Mouse (Mus musculus): ENCODE results near the gene Kpnb1. TPM values are rescaled to one million over a fixed set of nuclear protein-coding genes. Genes with fewer than 3 reads are reported as not detected.

Kpnb1 gene
- 98.3 and 99.9 TPM in 2 replicates for polyA plus RNA-seq (2016; fragmentation: Nextera tagmentation; extraction: Ambion mirVana)

- no peaks in the 10 kb centered on the region for H3K9me3 ChIP-seq
- WGBS, result under 1% methylated on average over 98 of the region's 101 CpGs
- peak; percentile 100 for DNase-seq (ENCODE audit: extremely low spot score, low spot score)
- peaks cover 57% of the 10 kb centered on the region for H3K36me3 ChIP-seq (replicated peaks)
- peak within 1 kb of the TSS; percentile 95 for H3K4me3 ChIP-seq
- peak within 1 kb of the TSS; percentile 100 for H3K27ac ChIP-seq
- H3K27me3 ChIP-seq (ENCODE audit: poor library complexity, severe bottlenecking), result no peaks in the 10 kb centered on the region
- peaks cover 52% of the 10 kb centered on the region for H3K4me1 ChIP-seq
Measured at GRCm38 (mm10) chr11:97187764-97188642, at the start of gene Kpnb1. TSS of gene Kpnb1 (minus strand) at chr11:97187881.

- H3K36me3 ChIP-seq (replicated peaks), result peaks cover 94% of the 10 kb centered on the region
- H3K4me3 ChIP-seq, result no peak overlapping the region
- no peaks in the 10 kb centered on the region for H3K4me1 ChIP-seq
- no peaks in the 10 kb centered on the region for H3K9me3 ChIP-seq
- DNase-seq (ENCODE audit: extremely low spot score, low spot score), result no peak
- H3K27me3 ChIP-seq (ENCODE audit: poor library complexity, severe bottlenecking), result no peaks in the 10 kb centered on the region
- 92% methylated on average over 5 of the region's 5 CpGs for WGBS
- H3K27ac ChIP-seq, result no peak overlapping the region
Measured at GRCm38 (mm10) chr11:97232436-97232835, 44.8 kb upstream of the Kpnb1 start.

- WGBS, result 91% methylated on average over 2 of the region's 2 CpGs
- H3K36me3 ChIP-seq (replicated peaks), result peaks cover 96% of the 10 kb centered on the region
Measured at GRCm38 (mm10) chr11:97229396-97229795, 41.7 kb upstream of the Kpnb1 start.

GRCm38 (mm10) chr11:97228985-97229384 lies 41.3 kb upstream of the Kpnb1 start:
- Histone ChIP-seq H3K36me3 (replicated peaks) (peaks cover 96% of the 10 kb centered on the region), H3K4me1 (0 out of 2 replicates have a peak, but pooled peaks cover under 1% of the 10 kb centered on the region), H3K27ac (no peak overlapping the region), H3K27me3 (ENCODE audit: poor library complexity, severe bottlenecking) (no peaks in the 10 kb centered on the region), H3K9me3 (no peaks in the 10 kb centered on the region), H3K4me3 (no peak overlapping the region)
- WGBS, result 96% methylated on average over 7 of the region's 7 CpGs
- no peak for DNase-seq (ENCODE audit: extremely low spot score, low spot score)

More at GRCm38 (mm10) chr11:97229396-97229795, 41.7 kb upstream of the Kpnb1 start:
- no peak overlapping the region for H3K4me3 ChIP-seq
- no peaks in the 10 kb centered on the region for H3K9me3 ChIP-seq
- no peak for DNase-seq (ENCODE audit: extremely low spot score, low spot score)
- no peak overlapping the region for H3K27ac ChIP-seq
- H3K27me3 ChIP-seq (ENCODE audit: poor library complexity, severe bottlenecking), result no peaks in the 10 kb centered on the region
- H3K4me1 ChIP-seq, result no peaks in the 10 kb centered on the region

- Histone ChIP-seq H3K4me1 (peaks cover 12% of the 10 kb centered on the region), H3K36me3 (replicated peaks) (peaks cover 97% of the 10 kb centered on the region), H3K9me3 (no peaks in the 10 kb centered on the region), H3K27me3 (ENCODE audit: poor library complexity, severe bottlenecking) (no peaks in the 10 kb centered on the region), H3K4me3 (no peak overlapping the region), H3K27ac (no peak overlapping the region)
- 98% methylated on average over 1 of the region's 1 CpGs for WGBS
- no peak for DNase-seq (ENCODE audit: extremely low spot score, low spot score)
Measured at GRCm38 (mm10) chr11:97226131-97226530, 38.5 kb upstream of the Kpnb1 start.

- H3K4me1 ChIP-seq, result peaks cover 12% of the 10 kb centered on the region
- no peak overlapping the region for H3K4me3 ChIP-seq
- no peaks in the 10 kb centered on the region for H3K27me3 ChIP-seq (ENCODE audit: poor library complexity, severe bottlenecking)
- 41% methylated on average over 3 of the region's 3 CpGs for WGBS
- H3K27ac ChIP-seq, result no peak overlapping the region
- H3K36me3 ChIP-seq (replicated peaks), result peaks cover 97% of the 10 kb centered on the region
- H3K9me3 ChIP-seq, result no peaks in the 10 kb centered on the region
- DNase-seq (ENCODE audit: extremely low spot score, low spot score), result no peak
Measured at GRCm38 (mm10) chr11:97223485-97223884, 35.8 kb upstream of the Kpnb1 start.

- H3K27me3 ChIP-seq (ENCODE audit: poor library complexity, severe bottlenecking), result no peaks in the 10 kb centered on the region
- no peak for DNase-seq (ENCODE audit: extremely low spot score, low spot score)
- peaks cover 97% of the 10 kb centered on the region for H3K36me3 ChIP-seq (replicated peaks)
- H3K4me1 ChIP-seq, result peaks cover 12% of the 10 kb centered on the region
- H3K27ac ChIP-seq, result no peak overlapping the region
- no peak overlapping the region for H3K4me3 ChIP-seq
- 97% methylated on average over 2 of the region's 2 CpGs for WGBS
- H3K9me3 ChIP-seq, result no peaks in the 10 kb centered on the region
Measured at GRCm38 (mm10) chr11:97221611-97222010, 33.9 kb upstream of the Kpnb1 start.

- H3K4me3 ChIP-seq, result no peak overlapping the region
- peaks cover 97% of the 10 kb centered on the region for H3K36me3 ChIP-seq (replicated peaks)
- WGBS, result 85% methylated on average over 3 of the region's 3 CpGs
- H3K27me3 ChIP-seq (ENCODE audit: poor library complexity, severe bottlenecking), result no peaks in the 10 kb centered on the region
- DNase-seq (ENCODE audit: extremely low spot score, low spot score), result no peak
- H3K4me1 ChIP-seq, result peaks cover 12% of the 10 kb centered on the region
- no peak overlapping the region for H3K27ac ChIP-seq
- no peaks in the 10 kb centered on the region for H3K9me3 ChIP-seq
Measured at GRCm38 (mm10) chr11:97220211-97220610, 32.5 kb upstream of the Kpnb1 start.

GRCm38 (mm10) chr11:97214411-97214810 lies 26.7 kb upstream of the Kpnb1 start:
- Histone ChIP-seq H3K9me3 (no peaks in the 10 kb centered on the region), H3K36me3 (replicated peaks) (peaks cover 99% of the 10 kb centered on the region), H3K4me1 (no peaks in the 10 kb centered on the region), H3K27me3 (ENCODE audit: poor library complexity, severe bottlenecking) (no peaks in the 10 kb centered on the region), H3K4me3 (no peak overlapping the region), H3K27ac (no peak overlapping the region)
- no peak for DNase-seq (ENCODE audit: extremely low spot score, low spot score)
- 94% methylated on average over 5 of the region's 5 CpGs for WGBS

- WGBS, result 88% methylated on average over 9 of the region's 9 CpGs
- no peaks in the 10 kb centered on the region for H3K4me1 ChIP-seq
- H3K9me3 ChIP-seq, result no peaks in the 10 kb centered on the region
- DNase-seq (ENCODE audit: extremely low spot score, low spot score), result no peak
- H3K36me3 ChIP-seq (replicated peaks), result peaks cover 97% of the 10 kb centered on the region
- no peak overlapping the region for H3K4me3 ChIP-seq
- no peaks in the 10 kb centered on the region for H3K27me3 ChIP-seq (ENCODE audit: poor library complexity, severe bottlenecking)
- no peak overlapping the region for H3K27ac ChIP-seq
Measured at GRCm38 (mm10) chr11:97210728-97211400, 23.2 kb upstream of the Kpnb1 start.

- Histone ChIP-seq H3K9me3 (no peaks in the 10 kb centered on the region), H3K27ac (no peak overlapping the region), H3K4me3 (no peak overlapping the region), H3K27me3 (ENCODE audit: poor library complexity, severe bottlenecking) (no peaks in the 10 kb centered on the region), H3K36me3 (replicated peaks) (peaks cover 70% of the 10 kb centered on the region), H3K4me1 (no peaks in the 10 kb centered on the region)
- 88% methylated on average over 8 of the region's 8 CpGs for WGBS
- no peak for DNase-seq (ENCODE audit: extremely low spot score, low spot score)
Measured at GRCm38 (mm10) chr11:97207011-97207422, 19.3 kb upstream of the Kpnb1 start.

GRCm38 (mm10) chr11:97199519-97199918 lies 11.8 kb upstream of the Kpnb1 start:
- H3K27ac ChIP-seq, result no peak overlapping the region
- no peaks in the 10 kb centered on the region for H3K9me3 ChIP-seq
- 92% methylated on average over 6 of the region's 6 CpGs for WGBS

GRCm38 (mm10) chr11:97198601-97199000 lies 10.9 kb upstream of the Kpnb1 start:
- Histone ChIP-seq H3K4me3 (no peak overlapping the region), H3K36me3 (replicated peaks) (peaks cover 9% of the 10 kb centered on the region), H3K27ac (no peak overlapping the region), H3K27me3 (ENCODE audit: poor library complexity, severe bottlenecking) (no peaks in the 10 kb centered on the region), H3K9me3 (no peaks in the 10 kb centered on the region), H3K4me1 (no peaks in the 10 kb centered on the region)
- WGBS, result 21% methylated on average over 5 of the region's 5 CpGs
- DNase-seq (ENCODE audit: extremely low spot score, low spot score), result peak; percentile 54

More at GRCm38 (mm10) chr11:97199519-97199918, 11.8 kb upstream of the Kpnb1 start:
- DNase-seq (ENCODE audit: extremely low spot score, low spot score), result no peak
- no peak overlapping the region for H3K4me3 ChIP-seq
- H3K36me3 ChIP-seq (replicated peaks), result peaks cover 6% of the 10 kb centered on the region
- H3K27me3 ChIP-seq (ENCODE audit: poor library complexity, severe bottlenecking), result no peaks in the 10 kb centered on the region
- H3K4me1 ChIP-seq, result no peaks in the 10 kb centered on the region

Data from forebrain, embryonic 10.5 days (tissue).